Mouse (Mus musculus): ENCODE data around the gene Ror2.

The Ror2 gene

GRCm38 (mm10) chr13:53195951-53196677 is 89.8 kb downstream of the Ror2 start:
- no peak for DNase-seq (ENCODE audit: low spot score in 2 of 2)

- DNase-seq (ENCODE audit: low spot score in 2 of 2), result no peak
These were observed 91.6 kb downstream of the Ror2 start for GRCm38 (mm10) chr13:53194306-53194705.

GRCm38 (mm10) chr13:53193713-53194112 is 92.2 kb downstream of the Ror2 start:
- DNase-seq (ENCODE audit: low spot score in 2 of 2), result no peak

GRCm38 (mm10) chr13:53192286-53192685 is 93.6 kb downstream of the Ror2 start:
- DNase-seq (ENCODE audit: low spot score in 2 of 2), result no peak

- DNase-seq (ENCODE audit: low spot score in 2 of 2), result no peak
These were observed 94.3 kb downstream of the Ror2 start for GRCm38 (mm10) chr13:53191657-53192056.

GRCm38 (mm10) chr13:53188935-53189334 is 97.0 kb downstream of the Ror2 start:
- no peak for DNase-seq (ENCODE audit: low spot score in 2 of 2)

- no peak for DNase-seq (ENCODE audit: low spot score in 2 of 2)
These were observed 101.1 kb downstream of the Ror2 start for GRCm38 (mm10) chr13:53184858-53185257.

GRCm38 (mm10) chr13:53184149-53184548 is 101.8 kb downstream of the Ror2 start:
- DNase-seq (ENCODE audit: low spot score in 2 of 2), result no peak

- no peak for DNase-seq (ENCODE audit: low spot score in 2 of 2)
These were observed 102.8 kb downstream of the Ror2 start for GRCm38 (mm10) chr13:53183161-53183577.

- DNase-seq (ENCODE audit: low spot score in 2 of 2), result no peak
These were observed 107.3 kb downstream of the Ror2 start for GRCm38 (mm10) chr13:53178594-53178993.

GRCm38 (mm10) chr13:53178171-53178570 is 107.8 kb downstream of the Ror2 start:
- no peak for DNase-seq (ENCODE audit: low spot score in 2 of 2)

- DNase-seq (ENCODE audit: low spot score in 2 of 2), result no peak
These were observed 108.6 kb downstream of the Ror2 start for GRCm38 (mm10) chr13:53177424-53177718.

- DNase-seq (ENCODE audit: low spot score in 2 of 2), result no peak
These were observed 109.1 kb downstream of the Ror2 start for GRCm38 (mm10) chr13:53176695-53177423.

GRCm38 (mm10) chr13:53175041-53175440 is 110.9 kb downstream of the Ror2 start:
- no peak for DNase-seq (ENCODE audit: low spot score in 2 of 2)

- no peak for DNase-seq (ENCODE audit: low spot score in 2 of 2)
These were observed 122.3 kb downstream of the Ror2 start for GRCm38 (mm10) chr13:53163671-53164070.

- no peak for DNase-seq (ENCODE audit: low spot score in 2 of 2)
These were observed 122.9 kb downstream of the Ror2 start for GRCm38 (mm10) chr13:53163060-53163459.

- DNase-seq (ENCODE audit: low spot score in 2 of 2), result no peak
These were observed 126.4 kb downstream of the Ror2 start for GRCm38 (mm10) chr13:53159501-53159900.

GRCm38 (mm10) chr13:53158405-53159005 is 127.4 kb downstream of the Ror2 start:
- DNase-seq (ENCODE audit: low spot score in 2 of 2), result no peak

- DNase-seq (ENCODE audit: low spot score in 2 of 2), result no peak
These were observed 129.0 kb downstream of the Ror2 start for GRCm38 (mm10) chr13:53156911-53157310.

- DNase-seq (ENCODE audit: low spot score in 2 of 2), result no peak
These were observed 129.6 kb downstream of the Ror2 start for GRCm38 (mm10) chr13:53156282-53156681.

- no peak for DNase-seq (ENCODE audit: low spot score in 2 of 2)
These were observed 140.4 kb downstream of the Ror2 start for GRCm38 (mm10) chr13:53145511-53145910.

GRCm38 (mm10) chr13:53143076-53143475 is 142.8 kb downstream of the Ror2 start:
- no peak for DNase-seq (ENCODE audit: low spot score in 2 of 2)

GRCm38 (mm10) chr13:53142268-53142667 is 143.7 kb downstream of the Ror2 start:
- no peak for DNase-seq (ENCODE audit: low spot score in 2 of 2)

Measured in right cerebral cortex, adult 2 months (tissue).